Mouse (Mus musculus) kidney, adult 2 months (tissue): ENCODE data around the gene Cdca7l. TPM values are rescaled to one million over a fixed set of nuclear protein-coding genes. Genes with fewer than 3 reads are reported as not detected.
"Not testable (repeated sequence)": the region's sequence is repeated elsewhere in the genome, so short reads cannot be mapped to it uniquely, and the experiment has no call there.

Experiments used
- DNase-seq: peaks from one replicate; pipeline ENCODE4 v3.0.0; 2021
- H3K27ac ChIP-seq: fragments of 200-500 bp; 2 replicates; pipeline ENCODE4 v1.5.1; 2012; ENCODE audit warnings: low read depth, low read length, control low read depth, inconsistent platforms; ENCODE audit not compliant: insufficient read depth
- H3K27me3 ChIP-seq: fragments of 200-500 bp; replicated peaks from 2 replicates; pipeline ENCODE4 v1.6.1; 2012; ENCODE audit warnings: mild to moderate bottlenecking, moderate library complexity, low read length, inconsistent platforms; ENCODE audit not compliant: control insufficient read depth, insufficient read depth
- H3K36me3 ChIP-seq: fragments of 200-500 bp; 2 replicates; pipeline ENCODE4 v1.6.1; 2012; ENCODE audit warnings: mild to moderate bottlenecking, moderate library complexity, low read length, inconsistent platforms; ENCODE audit not compliant: control insufficient read depth, insufficient read depth
- H3K4me1 ChIP-seq: fragments of 200-500 bp; 2 replicates; pipeline ENCODE4 v1.6.1; 2011; ENCODE audit warnings: low read length; ENCODE audit not compliant: control insufficient read depth, insufficient read depth
- H3K4me3 ChIP-seq: fragments of 200-500 bp; 2 replicates; pipeline ENCODE4 v1.5.1; 2011; ENCODE audit warnings: mild to moderate bottlenecking, low read depth, low read length, control low read depth; ENCODE audit not compliant: insufficient read depth
- CTCF ChIP-seq: fragments of 200-500 bp; conservative IDR thresholded peaks from 2 replicates; pipeline ENCODE4 v1.5.1; 2011; ENCODE audit warnings: low read depth, mild to moderate bottlenecking, control low read depth, low read length, moderate library complexity, mixed read lengths; ENCODE audit not compliant: insufficient read depth, insufficient read length
- POLR2A ChIP-seq: fragments of 200-500 bp; IDR thresholded peaks from one replicate; pipeline ENCODE4 v1.6.1; 2011; ENCODE audit warnings: low read depth, low read length, control low read depth
- WGBS: fragments of 180-500 bp; shearing (Covaris S2); methylation state at CpG from one replicate; pipeline ENCODE4 v1.1.7; 2018; 5-methylcytosine and 5-hydroxymethylcytosine counted together
- polyA plus RNA-seq: library from polyadenylated mRNA; depleted of rRNA; stranded (reverse); fragments of >200 nt; gene quantifications from 2 replicates; pipeline ENCODE4 v1.2.3, GENCODE M21; 2012

Cdca7l gene
- polyA plus RNA-seq, 1 experiment = 2.5 TPM

GRCm38 (mm10) chr12:117903671-117904070 is 99.6 kb downstream of the Cdca7l start:
- no peaks in the 10 kb centered on the region for H3K4me1 ChIP-seq
- no peak overlapping the region for H3K27ac ChIP-seq
- H3K27me3 ChIP-seq = no peaks in the 10 kb centered on the region
- no peak for DNase-seq
- H3K4me3 ChIP-seq = no peak overlapping the region
- no peaks in the 10 kb centered on the region for H3K36me3 ChIP-seq
- TF ChIP-seq POLR2A = no peak
- TF ChIP-seq CTCF = no peak
- WGBS = 88% methylated on average over 8 of the region's 8 CpGs

- not testable (repeated sequence) for H3K27ac ChIP-seq, H3K27me3 ChIP-seq, H3K36me3 ChIP-seq, DNase-seq, H3K4me1 ChIP-seq, H3K4me3 ChIP-seq
- 83% methylated on average over 4 of the region's 4 CpGs for WGBS
Observed at GRCm38 (mm10) chr12:117905232-117905840, 101.2 kb downstream of the Cdca7l start.

GRCm38 (mm10) chr12:117911396-117911795 is 107.3 kb downstream of the Cdca7l start:
- TF ChIP-seq CTCF (no peak), POLR2A (no peak)
- 87% methylated on average over 1 of the region's 1 CpGs for WGBS
- H3K27me3 ChIP-seq = no peaks in the 10 kb centered on the region
- no peaks in the 10 kb centered on the region for H3K36me3 ChIP-seq
- DNase-seq = no peak
- H3K27ac ChIP-seq = no peak overlapping the region
- peaks cover 4% of the 10 kb centered on the region; the same call in 1 of the 2 replicates for H3K4me1 ChIP-seq
- H3K4me3 ChIP-seq = no peak overlapping the region

DNA sequence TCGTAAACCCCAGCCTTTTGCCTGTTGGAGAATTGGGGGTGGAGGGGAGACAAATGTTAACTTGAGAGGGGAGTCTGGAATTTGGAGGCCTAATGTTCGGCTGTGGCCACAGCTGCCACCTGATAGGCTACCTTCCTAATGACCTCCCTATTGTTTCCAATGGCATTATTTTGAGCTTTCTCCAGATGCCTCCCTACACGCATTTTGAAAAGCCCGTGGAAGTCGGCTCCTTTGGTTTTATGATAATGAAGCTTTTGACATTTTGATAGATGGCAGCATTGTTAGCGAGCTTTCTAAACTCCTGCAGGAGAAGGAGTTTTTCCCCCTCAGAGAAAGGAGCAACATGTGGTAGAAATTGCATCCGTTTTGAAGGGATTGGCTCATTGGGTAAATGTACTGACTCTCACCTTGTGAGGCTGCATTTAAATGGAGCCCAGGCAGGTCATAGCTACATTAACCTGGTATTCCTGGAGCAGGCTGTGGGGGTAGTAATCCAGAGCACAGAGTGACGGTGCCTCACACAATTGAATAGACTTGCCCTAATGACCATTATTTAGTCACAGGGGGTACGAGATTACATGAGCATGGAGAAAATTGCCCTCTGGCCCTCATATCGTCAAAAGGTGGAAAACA is 110.6 kb downstream of the Cdca7l start:
- peak overlapping the region; percentile 59 for H3K27ac ChIP-seq
- 21% methylated on average over 10 of the region's 10 CpGs for WGBS

DNA sequence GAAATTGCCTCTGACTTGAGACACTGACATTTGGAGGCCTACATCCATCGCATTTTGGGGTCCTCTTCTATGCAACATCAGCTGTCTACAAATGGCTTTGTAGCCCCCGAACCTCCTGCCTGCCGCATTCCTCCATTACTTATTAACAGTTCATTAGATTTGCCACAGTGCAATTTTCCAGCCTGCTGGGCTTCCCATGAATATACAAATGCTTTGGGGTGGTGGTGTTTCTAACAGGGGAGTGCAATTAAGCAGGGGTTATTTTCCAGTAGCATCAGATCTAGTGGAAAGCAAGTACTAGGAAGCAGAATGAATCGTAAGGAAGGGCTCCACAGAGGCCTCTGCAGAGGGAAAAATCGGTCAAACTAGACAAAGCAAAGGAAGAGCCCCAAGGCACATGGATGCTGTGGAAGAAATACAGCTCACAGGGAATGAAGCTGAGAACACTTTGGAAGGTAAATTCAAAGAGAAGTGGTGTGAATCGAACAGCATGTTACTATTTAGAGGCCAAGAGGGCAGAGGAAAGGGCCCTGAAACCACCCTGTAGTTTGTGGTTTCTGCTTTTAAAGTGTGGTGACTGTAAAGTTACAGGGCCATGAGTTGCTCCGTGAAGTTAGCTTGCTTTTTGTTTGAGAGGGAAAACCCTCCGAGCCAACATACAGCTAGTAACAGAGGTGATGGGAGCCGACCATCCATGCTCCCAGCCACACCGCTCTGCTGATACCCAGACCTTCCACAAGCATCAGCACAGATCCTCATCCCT is 111.9 kb downstream of the Cdca7l start:
- H3K4me1 ChIP-seq = peaks cover 4% of the 10 kb centered on the region; the same call in 1 of the 2 replicates
- TF ChIP-seq CTCF (no peak), POLR2A (no peak)
- H3K4me3 ChIP-seq = no peak overlapping the region
- WGBS = 38% methylated on average over 10 of the region's 10 CpGs
- H3K27me3 ChIP-seq = no peaks in the 10 kb centered on the region
- H3K27ac ChIP-seq = peak overlapping the region; percentile 83
- peak; percentile 59 for DNase-seq
- H3K36me3 ChIP-seq = no peaks in the 10 kb centered on the region

More for the DNA sequence above, 110.6 kb downstream of the Cdca7l start:
- DNase-seq = peak; percentile 51
- Histone ChIP-seq H3K4me1 (peaks cover 4% of the 10 kb centered on the region; the same call in 1 of the 2 replicates), H3K27me3 (no peaks in the 10 kb centered on the region), H3K4me3 (no peak overlapping the region), H3K36me3 (no peaks in the 10 kb centered on the region)
- TF ChIP-seq CTCF (no peak), POLR2A (no peak)
